Mouse (Mus musculus) B cell, adult 67 days (primary cell): ENCODE data around the gene Mok. TPM values are rescaled to one million over a fixed set of nuclear protein-coding genes. Genes with fewer than 3 reads are reported as not detected.

Experiments
- total RNA-seq, 2 experiments: library from RNA; stranded (reverse); gene quantifications; 4 replicates each; pipeline ENCODE4 v1.2.4; 2023

Mok gene
- total RNA-seq = not detected

DNA sequence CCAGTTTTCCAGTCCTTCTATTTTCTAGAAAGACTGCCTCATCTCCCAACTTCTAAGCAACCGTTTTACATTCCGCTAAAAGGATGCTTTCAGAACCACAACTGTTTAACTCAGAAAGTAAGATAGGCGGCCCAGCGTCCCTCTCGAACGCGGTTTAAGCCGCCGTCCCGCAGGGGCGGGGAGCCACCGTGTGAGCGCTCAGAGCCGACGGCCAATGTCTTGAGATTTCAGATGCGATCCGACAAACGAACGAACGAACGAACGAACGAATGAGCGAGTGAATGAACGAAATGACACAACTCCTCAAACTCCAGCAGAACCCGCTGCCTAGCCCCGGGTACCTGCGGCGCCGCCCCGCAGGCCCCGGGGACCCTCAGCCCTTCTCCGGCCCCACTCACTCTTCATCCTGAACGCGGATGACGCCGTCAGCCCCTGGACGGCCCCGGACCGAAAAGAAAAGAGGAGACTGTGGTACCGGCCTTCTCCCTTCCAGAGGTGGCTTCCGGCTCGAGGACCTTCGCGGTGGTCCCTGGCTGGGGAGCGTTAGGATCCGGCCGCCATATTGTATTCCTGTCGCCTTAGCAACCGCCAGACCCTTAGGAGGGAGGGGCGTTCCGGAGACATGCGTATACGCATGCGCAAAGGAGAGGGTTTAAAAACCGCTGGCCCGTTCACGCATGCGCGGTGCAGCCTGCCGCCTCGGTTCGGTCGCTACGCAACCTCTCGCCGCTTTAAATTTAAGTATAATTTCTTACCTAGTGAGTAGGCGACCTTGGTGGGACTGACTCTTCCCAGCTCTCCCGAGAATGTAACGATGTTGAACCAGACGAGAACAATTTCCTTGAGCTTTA, at the start of gene Mok:
Gene Mok (minus strand): TSS at position 592 of the 851 bp plus-strand sequence.

DNA sequence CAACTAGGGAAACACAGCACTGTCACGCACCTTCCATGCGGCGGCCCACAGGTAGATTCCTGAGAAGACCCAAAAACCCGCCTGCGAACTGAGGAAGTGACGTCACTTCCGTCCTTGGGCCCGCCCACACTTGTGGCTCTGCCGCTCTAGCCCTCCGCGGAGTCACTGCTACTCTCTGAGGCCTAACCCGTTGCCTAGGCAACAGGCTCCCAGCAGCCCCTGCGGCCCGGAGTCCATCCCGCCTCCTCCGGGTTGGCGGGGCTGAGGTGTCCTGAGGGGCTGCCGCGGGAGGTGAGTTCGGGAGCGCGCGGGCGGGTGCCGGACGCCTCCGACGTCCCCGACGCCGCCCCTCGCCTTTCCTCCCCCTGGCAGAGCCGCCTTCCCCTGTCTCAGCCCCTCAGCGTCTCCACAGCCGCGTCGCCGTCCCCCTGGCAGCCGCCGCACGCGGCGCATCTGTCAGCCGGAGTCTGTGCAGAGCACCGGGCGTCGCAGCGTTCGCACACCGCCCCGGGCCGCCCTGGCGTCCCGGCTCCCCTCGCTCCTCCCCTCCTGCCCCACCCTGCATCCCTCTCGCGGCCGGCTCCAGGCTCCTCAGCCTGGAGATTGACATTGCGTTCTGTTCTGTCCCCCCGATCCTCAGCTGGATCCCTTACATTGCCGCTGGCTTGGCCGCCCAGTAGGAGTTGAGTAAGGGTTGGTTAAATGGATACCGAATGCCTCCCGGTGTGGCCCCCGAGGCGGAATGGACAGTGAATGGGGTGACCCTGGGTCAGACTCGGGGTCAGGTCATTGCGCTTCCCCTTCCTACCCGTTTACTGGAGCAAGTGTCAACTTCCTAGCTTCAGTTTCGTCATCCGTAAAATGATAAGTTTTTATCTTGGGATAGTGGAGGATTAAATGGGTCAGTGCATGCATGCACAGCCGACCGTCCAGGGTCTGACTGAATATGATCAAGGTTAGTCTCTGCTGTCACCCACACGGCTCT, 48.6 kb upstream of the Mok start, which contains the start of the genes Cinp and Tecpr2:
Gene Cinp (minus strand): TSS at position 110 of the 985 bp plus-strand sequence.
Gene Tecpr2 (plus strand): TSS at position 229 of the 985 bp plus-strand sequence.

DNA sequence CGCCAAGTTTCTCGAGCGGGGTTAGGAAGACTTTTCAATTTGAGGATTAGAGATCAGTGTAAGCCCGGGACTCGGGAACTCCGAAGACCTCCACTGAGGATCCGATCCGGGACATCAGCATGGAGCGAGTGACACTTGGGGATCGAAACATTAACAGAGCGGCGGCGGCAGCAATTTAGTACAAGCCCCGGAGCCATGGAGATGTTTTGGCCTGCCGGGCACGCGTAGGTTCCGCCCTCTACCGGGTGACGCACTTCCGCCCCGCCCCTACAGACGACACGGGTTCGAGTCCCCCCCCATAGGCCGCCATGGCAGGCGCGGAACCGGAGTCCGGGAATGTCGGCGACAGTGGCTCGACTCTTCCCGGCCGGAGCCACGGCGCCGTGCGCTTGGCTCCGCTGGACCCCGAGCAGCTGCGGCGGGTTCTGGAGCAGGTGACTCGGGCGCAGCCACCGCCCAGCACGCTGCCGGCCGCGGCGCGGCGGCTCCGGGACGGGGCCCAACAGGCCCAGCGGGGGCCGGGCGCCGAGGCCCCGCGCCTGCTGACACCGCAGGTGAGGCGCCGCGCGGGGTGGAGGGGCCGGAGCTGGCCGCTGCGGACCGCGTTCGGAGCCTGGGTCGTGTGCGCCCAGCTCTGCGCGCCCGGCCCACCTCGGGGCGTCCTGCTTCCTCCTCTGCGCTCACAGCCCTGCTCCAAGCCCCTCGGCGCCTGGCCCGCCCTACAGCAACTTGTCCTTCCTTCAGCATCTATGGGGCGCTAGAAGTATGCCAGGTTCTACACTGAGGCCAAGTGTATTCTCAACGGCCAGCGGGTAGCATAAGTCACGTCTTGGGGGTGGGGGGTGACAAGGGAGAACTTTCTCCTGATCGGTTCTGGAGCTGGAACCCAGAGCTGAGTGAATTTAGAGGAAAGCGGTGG, 9.5 kb upstream of the Mok start, which contains the start of gene Zfp839:
Gene Zfp839 (plus strand): TSS at position 244 of the 919 bp plus-strand sequence.

Other genes with a start within 250 kb of the Mok start
- 100 to 1,000 TPM; 152 to 157 TPM for gene Dync1h1, start 239.5 kb downstream of the Mok start, total RNA-seq
- not detected for gene 1700001K19Rik, start 158.3 kb downstream of the Mok start, total RNA-seq
- gene Hsp90aa1, start 138.2 kb downstream of the Mok start, total RNA-seq = 100 to 1,000 TPM; 460 to 702 TPM
- gene Wdr20, start 103.0 kb downstream of the Mok start, total RNA-seq = 10 to 100 TPM; 69.3 to 85.7 TPM
- gene Zfp839, start 9.3 kb upstream of the Mok start, total RNA-seq = 10 to 100 TPM; 17.1 to 17.3 TPM
- 10 to 100 TPM; 25.3 to 38.6 TPM for gene Cinp, start 48.2 kb upstream of the Mok start, total RNA-seq
- gene Tecpr2, start 48.3 kb upstream of the Mok start, total RNA-seq = 1 to 10 TPM; 7.8 to 8.6 TPM
- gene Ankrd9, start 138.1 kb upstream of the Mok start, total RNA-seq = 10 to 100 TPM in 1 of 2 experiments, 1 to 10 TPM in 1; 9.1 to 10.4 TPM
- 10 to 100 TPM; 35.8 to 41.3 TPM for gene Rcor1, start 198.4 kb upstream of the Mok start, total RNA-seq